Mouse (Mus musculus): ENCODE results near the gene Dguok. TPM values are rescaled to one million over a fixed set of nuclear protein-coding genes. Genes with fewer than 3 reads are reported as not detected.

The Dguok gene
- polyA plus RNA-seq, 1 experiment from 2014 or later, result 30.9 TPM

DNA sequence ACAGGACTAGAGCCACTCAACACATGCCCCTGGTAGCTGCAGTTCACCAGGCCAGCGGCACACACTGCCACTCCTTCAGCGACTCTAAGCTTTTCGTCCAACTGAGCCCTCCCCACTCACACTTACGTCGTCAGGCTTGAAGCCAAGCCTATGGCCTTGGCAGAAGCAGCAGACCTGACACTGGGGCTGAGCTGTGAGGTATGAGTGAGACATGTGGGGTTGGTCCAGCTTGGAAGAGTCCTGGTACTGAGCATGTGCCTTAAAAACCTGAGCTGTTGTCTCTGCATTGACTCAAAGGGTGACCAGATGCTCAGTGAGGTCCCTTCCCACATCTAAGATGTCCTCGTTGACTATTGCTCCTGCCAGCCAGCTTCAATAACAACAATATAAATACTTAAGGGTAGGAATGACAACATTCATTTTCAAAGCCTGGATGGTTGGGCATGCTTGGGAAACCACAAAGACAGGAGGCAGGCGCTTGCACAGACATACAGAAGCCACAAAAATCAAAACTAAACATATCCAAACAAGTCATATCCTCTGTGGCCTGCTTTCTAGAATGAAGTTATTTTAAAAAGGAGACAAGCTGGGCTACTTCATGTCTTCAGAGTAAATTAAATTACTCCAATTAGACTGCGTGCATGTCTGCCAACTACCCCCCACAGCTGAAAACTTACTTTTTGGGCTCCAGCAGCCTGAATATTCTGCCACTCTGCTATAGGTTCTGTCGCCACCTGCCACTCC, 10.6 kb downstream of the Dguok start:
- no peak for ATAC-seq

DNA sequence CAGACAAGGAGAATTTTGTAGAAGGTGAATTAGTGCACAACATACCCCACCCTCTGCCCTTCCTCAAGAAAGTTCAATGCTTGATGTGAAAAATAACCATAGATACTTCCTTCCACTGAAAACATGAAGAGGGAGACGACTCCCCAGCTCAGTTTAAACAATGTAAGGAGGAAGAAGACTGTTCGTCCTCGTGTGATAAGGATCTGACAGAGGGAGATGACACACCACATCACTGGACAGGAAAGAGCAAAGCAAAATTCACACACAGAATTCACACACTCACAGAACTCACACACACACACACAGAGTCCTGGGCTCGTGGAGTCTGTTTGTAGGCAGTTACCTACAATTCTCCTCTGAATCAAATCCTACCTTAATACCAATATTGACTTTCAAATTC, 16.1 kb downstream of the Dguok start:
- TF ChIP-seq CTCF (IDR thresholded peaks at IDR 0.05; ENCODE audit: low read depth), result no peak
- Histone ChIP-seq H3K27ac (ENCODE audit: low read depth, low read length) (no peak overlapping the region), H3K4me1 (replicated peaks; ENCODE audit: control insufficient read depth, insufficient read depth, low read length) (no peaks in the 10 kb centered on the region), H3K4me3 (ENCODE audit: low read depth, low read length) (no peak overlapping the region), H3K4me2 (replicated peaks; ENCODE audit: low read depth) (no peak overlapping the region), H3K9me3 (ENCODE audit: control insufficient read depth) (no peaks in the 10 kb centered on the region), H3K9ac (ENCODE audit: low read depth, low read length) (no peak overlapping the region), H3K36me3 (ENCODE audit: control insufficient read depth, insufficient read depth) (peaks cover 64% of the 10 kb centered on the region), H3K27me3 (replicated peaks; ENCODE audit: control insufficient read depth, insufficient read depth, low read length) (no peaks in the 10 kb centered on the region)
- ATAC-seq, result no peak
- 54% methylated on average over 4 of the region's 4 CpGs for WGBS

More for the DNA sequence above, 10.6 kb downstream of the Dguok start:
- no peak for TF ChIP-seq CTCF (IDR thresholded peaks at IDR 0.05; ENCODE audit: low read depth)
- 84% methylated on average over 9 of the region's 9 CpGs for WGBS
- no peak overlapping the region for H3K27ac ChIP-seq (ENCODE audit: low read depth, low read length)
- peaks cover 39% of the 10 kb centered on the region for H3K36me3 ChIP-seq (ENCODE audit: control insufficient read depth, insufficient read depth)
- no peaks in the 10 kb centered on the region for H3K4me1 ChIP-seq (replicated peaks; ENCODE audit: control insufficient read depth, insufficient read depth, low read length)
- H3K4me3 ChIP-seq (ENCODE audit: low read depth, low read length), result no peak overlapping the region
- H3K27me3 ChIP-seq (replicated peaks; ENCODE audit: control insufficient read depth, insufficient read depth, low read length), result no peaks in the 10 kb centered on the region
- H3K4me2 ChIP-seq (replicated peaks; ENCODE audit: low read depth), result no peak overlapping the region
- no peak overlapping the region for H3K9ac ChIP-seq (ENCODE audit: low read depth, low read length)
- no peaks in the 10 kb centered on the region for H3K9me3 ChIP-seq (ENCODE audit: control insufficient read depth)

DNA sequence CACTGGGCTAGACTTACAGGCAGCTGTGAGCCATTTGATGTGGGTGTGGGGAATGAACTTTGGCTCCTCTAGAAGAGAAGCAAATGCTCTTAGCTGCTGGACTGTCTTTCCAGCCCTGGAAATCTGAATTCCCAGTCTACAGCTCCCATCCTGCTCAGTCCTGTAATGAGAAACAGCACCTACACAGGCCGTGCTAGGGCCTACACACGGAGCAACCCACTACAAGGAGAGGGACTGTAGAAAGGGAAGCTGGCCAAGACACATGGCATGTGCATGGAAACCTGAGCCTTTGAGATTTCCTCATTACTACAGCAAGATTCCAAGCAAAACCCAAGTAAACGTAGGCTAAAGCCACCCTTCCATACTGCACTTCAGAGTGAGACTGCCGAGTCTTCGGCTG, 18.6 kb downstream of the Dguok start:
- TF ChIP-seq CTCF (IDR thresholded peaks at IDR 0.05; ENCODE audit: low read depth), result no peak
- H3K9ac ChIP-seq (ENCODE audit: low read depth, low read length), result no peak overlapping the region
- no peaks in the 10 kb centered on the region for H3K4me1 ChIP-seq (replicated peaks; ENCODE audit: control insufficient read depth, insufficient read depth, low read length)
- H3K36me3 ChIP-seq (ENCODE audit: control insufficient read depth, insufficient read depth), result peaks cover 56% of the 10 kb centered on the region
- no peak overlapping the region for H3K4me2 ChIP-seq (replicated peaks; ENCODE audit: low read depth)
- ATAC-seq, result no peak
- no peaks in the 10 kb centered on the region for H3K9me3 ChIP-seq (ENCODE audit: control insufficient read depth)
- no peaks in the 10 kb centered on the region for H3K27me3 ChIP-seq (replicated peaks; ENCODE audit: control insufficient read depth, insufficient read depth, low read length)
- H3K4me3 ChIP-seq (ENCODE audit: low read depth, low read length), result no peak overlapping the region
- H3K27ac ChIP-seq (ENCODE audit: low read depth, low read length), result no peak overlapping the region
- WGBS, result 87% methylated on average over 5 of the region's 5 CpGs

DNA sequence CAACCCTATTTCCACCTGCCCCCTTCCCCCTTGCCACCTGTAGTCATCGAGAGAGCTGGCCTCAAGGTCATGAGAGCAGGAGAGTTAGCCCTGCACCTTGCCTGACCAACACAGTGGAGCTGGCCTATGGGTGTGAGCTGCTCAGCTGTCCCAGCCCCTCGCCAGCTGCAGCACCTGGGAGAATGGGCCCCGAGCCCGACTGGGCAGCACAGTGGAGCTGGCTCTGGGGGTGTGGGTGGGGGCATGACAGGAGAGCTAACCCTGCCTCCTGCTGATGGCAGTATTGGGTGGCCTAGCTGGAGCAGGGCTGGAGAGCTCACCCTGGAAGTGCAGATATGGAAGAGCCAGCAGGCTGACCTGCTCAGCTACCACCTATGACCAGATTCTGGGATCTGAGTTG, 19.5 kb downstream of the Dguok start:
- no peak for TF ChIP-seq CTCF (IDR thresholded peaks at IDR 0.05; ENCODE audit: low read depth)
- Histone ChIP-seq H3K4me2 (replicated peaks; ENCODE audit: low read depth) (no peak overlapping the region), H3K9ac (ENCODE audit: low read depth, low read length) (no peak overlapping the region), H3K36me3 (ENCODE audit: control insufficient read depth, insufficient read depth) (peaks cover 56% of the 10 kb centered on the region), H3K4me3 (ENCODE audit: low read depth, low read length) (no peak overlapping the region), H3K27ac (ENCODE audit: low read depth, low read length) (no peak overlapping the region), H3K4me1 (replicated peaks; ENCODE audit: control insufficient read depth, insufficient read depth, low read length) (no peaks in the 10 kb centered on the region), H3K9me3 (ENCODE audit: control insufficient read depth) (no peaks in the 10 kb centered on the region), H3K27me3 (replicated peaks; ENCODE audit: control insufficient read depth, insufficient read depth, low read length) (no peaks in the 10 kb centered on the region)
- 78% methylated on average over 4 of the region's 4 CpGs for WGBS
- no peak for ATAC-seq

DNA sequence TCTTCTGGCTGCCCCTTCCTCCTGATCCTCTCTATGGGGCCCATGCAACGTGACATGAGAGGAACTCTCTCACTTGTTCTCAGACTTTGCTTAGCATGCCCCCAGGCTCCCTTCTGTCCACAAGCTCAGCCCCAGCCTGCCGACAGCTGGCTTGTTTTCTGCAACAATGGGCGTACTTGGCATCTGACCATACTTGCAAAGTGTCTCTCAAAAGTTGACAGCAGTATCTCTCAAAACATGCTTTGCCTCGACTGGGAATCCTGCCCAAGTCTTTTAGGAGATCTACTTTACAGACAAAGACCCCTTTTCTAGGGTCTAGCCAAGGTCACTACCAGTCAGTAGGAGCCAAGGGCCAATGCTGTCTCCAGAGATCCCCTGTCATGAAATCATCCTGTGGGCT, 20.9 kb downstream of the Dguok start:
- TF ChIP-seq CTCF (IDR thresholded peaks at IDR 0.05; ENCODE audit: low read depth), result no peak
- H3K36me3 ChIP-seq (ENCODE audit: control insufficient read depth, insufficient read depth), result peaks cover 62% of the 10 kb centered on the region
- ATAC-seq, result no peak
- 73% methylated on average over 4 of the region's 4 CpGs for WGBS
- H3K4me2 ChIP-seq (replicated peaks; ENCODE audit: low read depth), result no peak overlapping the region
- no peak overlapping the region for H3K27ac ChIP-seq (ENCODE audit: low read depth, low read length)
- H3K4me1 ChIP-seq (replicated peaks; ENCODE audit: control insufficient read depth, insufficient read depth, low read length), result no peaks in the 10 kb centered on the region
- H3K27me3 ChIP-seq (replicated peaks; ENCODE audit: control insufficient read depth, insufficient read depth, low read length), result no peaks in the 10 kb centered on the region
- no peaks in the 10 kb centered on the region for H3K9me3 ChIP-seq (ENCODE audit: control insufficient read depth)
- H3K4me3 ChIP-seq (ENCODE audit: low read depth, low read length), result no peak overlapping the region
- H3K9ac ChIP-seq (ENCODE audit: low read depth, low read length), result no peak overlapping the region

DNA sequence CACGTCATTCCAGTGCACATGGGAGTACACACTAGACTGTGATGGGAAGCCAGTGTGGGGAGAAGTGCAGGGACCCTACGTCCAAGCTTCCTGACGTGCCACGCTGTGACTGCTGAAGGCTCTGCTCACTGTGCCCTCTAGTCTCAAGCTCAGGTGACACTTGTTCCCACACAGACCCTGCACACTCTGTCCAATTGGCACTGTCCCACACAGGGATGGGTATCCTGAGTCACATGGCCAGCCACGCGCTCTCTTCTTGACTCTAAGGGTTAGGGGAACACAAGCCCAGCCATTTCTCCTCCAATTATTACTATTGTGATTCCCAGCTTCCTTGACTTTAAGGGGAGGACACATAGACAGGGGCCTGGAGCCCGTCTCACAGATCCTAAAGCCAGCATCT, 23.0 kb downstream of the Dguok start:
- WGBS, result 93% methylated on average over 7 of the region's 7 CpGs
- Histone ChIP-seq H3K4me1 (replicated peaks; ENCODE audit: control insufficient read depth, insufficient read depth, low read length) (no peaks in the 10 kb centered on the region), H3K27me3 (replicated peaks; ENCODE audit: control insufficient read depth, insufficient read depth, low read length) (no peaks in the 10 kb centered on the region), H3K4me2 (replicated peaks; ENCODE audit: low read depth) (no peak overlapping the region), H3K9ac (ENCODE audit: low read depth, low read length) (no peak overlapping the region), H3K4me3 (ENCODE audit: low read depth, low read length) (no peak overlapping the region), H3K36me3 (ENCODE audit: control insufficient read depth, insufficient read depth) (peaks cover 65% of the 10 kb centered on the region), H3K27ac (ENCODE audit: low read depth, low read length) (no peak overlapping the region), H3K9me3 (ENCODE audit: control insufficient read depth) (no peaks in the 10 kb centered on the region)
- TF ChIP-seq CTCF (IDR thresholded peaks at IDR 0.05; ENCODE audit: low read depth), result no peak
- no peak for ATAC-seq
